Mouse (Mus musculus) MEL (cell line): ENCODE measurements at regions not wholly inside any gene's neighbourhood (a gene's known extent, or its start where the extent isn't known, plus 50 kb on each side); places are given as distances from the start of the nearest gene placed in this dataset.

Source experiments
- DNase-seq: peaks from one replicate; pipeline ENCODE4 v3.0.0; 2011; ENCODE audit warnings: low read depth, low spot score
- H3K27ac ChIP-seq: 2 replicates; pipeline ENCODE4 v1.5.1; 2012; ENCODE audit warnings: low read depth, mild to moderate bottlenecking, control low read depth, low read length, moderate library complexity; ENCODE audit not compliant: control insufficient read depth
- H3K27me3 ChIP-seq, 2 experiments: fragments of 150-350 bp in 1 of 2; sonication (generic) in 1 of 2; 2 replicates each; pipeline ENCODE4 v1.6.1; 2012; ENCODE audit warnings: low read length in 2 of 2, mild to moderate bottlenecking in 2 of 2, improper control_type of control experiment in 1 of 2, moderate library complexity in 1 of 2; ENCODE audit not compliant: insufficient read depth in 2 of 2, control insufficient read depth in 1 of 2
- H3K36me3 ChIP-seq, 2 experiments: 2 replicates each; pipeline ENCODE4 v1.6.1; 2012 to 2014; ENCODE audit warnings: low read length in 2 of 2, improper control_type of control experiment in 1 of 2, inconsistent platforms in 1 of 2, mild to moderate bottlenecking in 1 of 2; ENCODE audit not compliant: insufficient read depth in 2 of 2, control insufficient read depth in 1 of 2
- H3K4me1 ChIP-seq, 2 experiments: fragments of 150-350 bp in 1 of 2; sonication (generic) in 1 of 2; 2 replicates each; pipeline ENCODE4 v1.6.1; 2012; ENCODE audit warnings: low read length in 2 of 2, improper control_type of control experiment in 1 of 2, mild to moderate bottlenecking in 1 of 2; ENCODE audit not compliant: insufficient read depth in 2 of 2, control insufficient read depth in 1 of 2
- H3K4me3 ChIP-seq, 2 experiments: fragments of 150-350 bp in 1 of 2; sonication (generic) in 1 of 2; 2 replicates each; pipeline ENCODE4 v1.5.1; 2012; ENCODE audit warnings: low read depth in 2 of 2, low read length in 2 of 2, mild to moderate bottlenecking in 2 of 2, moderate library complexity in 2 of 2, control low read depth in 1 of 2, improper control_type of control experiment in 1 of 2; ENCODE audit not compliant: control insufficient read depth in 1 of 2, insufficient read depth in 1 of 2
- H3K79me2 ChIP-seq: 2 replicates; pipeline ENCODE4 v1.6.1; 2012; ENCODE audit warnings: mild to moderate bottlenecking, low read length, moderate library complexity; ENCODE audit not compliant: control insufficient read depth, poor library complexity, insufficient read depth
- H3K9ac ChIP-seq: 2 replicates; pipeline ENCODE4 v1.6.1; 2012; ENCODE audit warnings: low read depth, mild to moderate bottlenecking, control low read depth, low read length, moderate library complexity; ENCODE audit not compliant: control insufficient read depth, poor library complexity, severe bottlenecking
- H3K9me3 ChIP-seq: fragments of 150-350 bp; sonication (generic); replicated peaks from 2 replicates; pipeline ENCODE4 v1.6.1; 2012; ENCODE audit warnings: mild to moderate bottlenecking, low read length, improper control_type of control experiment, moderate library complexity; ENCODE audit not compliant: insufficient read depth
- BHLHE40 ChIP-seq: IDR thresholded peaks from 2 replicates; pipeline ENCODE4 v1.6.1; 2012; ENCODE audit warnings: low read depth, mild to moderate bottlenecking, inconsistent platforms, low read length, improper control_type of control experiment, borderline replicate concordance
- CHD1 ChIP-seq: IDR thresholded peaks from 2 replicates; pipeline ENCODE4 v1.6.1; 2012; ENCODE audit warnings: low read depth, mild to moderate bottlenecking, inconsistent platforms, low read length, improper control_type of control experiment
- CHD2 ChIP-seq: IDR thresholded peaks from 2 replicates; pipeline ENCODE4 v1.6.1; 2011; ENCODE audit warnings: low read length, improper control_type of control experiment
- CTCF ChIP-seq, 3 experiments: IDR thresholded peaks in 2 of 3; conservative IDR thresholded peaks in 1 of 3; 2 replicates each; pipeline ENCODE4 v1.5.1; 2011 to 2012; ENCODE audit warnings: low read length in 3 of 3, low read depth in 2 of 3, mild to moderate bottlenecking in 2 of 3, improper control_type of control experiment in 1 of 3, inconsistent platforms in 1 of 3, mixed read lengths in 1 of 3, moderate library complexity in 1 of 3; ENCODE audit not compliant: control insufficient read depth in 1 of 3, insufficient read depth in 1 of 3, poor library complexity in 1 of 3, severe bottlenecking in 1 of 3
- E2F4 ChIP-seq: IDR thresholded peaks from 2 replicates; pipeline ENCODE4 v1.6.1; 2011; ENCODE audit warnings: low read depth, low read length, improper control_type of control experiment, borderline replicate concordance
- EP300 ChIP-seq, 2 experiments: IDR thresholded peaks; 2 replicates each; pipeline ENCODE4 v1.6.1; 2011; ENCODE audit warnings: improper control_type of control experiment in 2 of 2, low read length in 2 of 2, low read depth in 1 of 2, mild to moderate bottlenecking in 1 of 2
- GATA1 ChIP-seq: IDR thresholded peaks from 2 replicates; pipeline ENCODE4 v1.6.1; 2011; ENCODE audit warnings: low read depth, low read length, improper control_type of control experiment
- MAFK ChIP-seq: IDR thresholded peaks from 2 replicates; pipeline ENCODE4 v1.6.1; 2011; ENCODE audit warnings: low read depth, mild to moderate bottlenecking, low read length, improper control_type of control experiment, borderline replicate concordance
- MAZ ChIP-seq: IDR thresholded peaks from 2 replicates; pipeline ENCODE4 v1.6.1; 2012; ENCODE audit warnings: low read depth, mild to moderate bottlenecking, inconsistent platforms, low read length, improper control_type of control experiment
- MEF2A ChIP-seq: IDR thresholded peaks from 2 replicates; pipeline ENCODE4 v1.6.1; 2014; ENCODE audit warnings: low read depth, mild to moderate bottlenecking, inconsistent platforms, low read length, improper control_type of control experiment; ENCODE audit not compliant: poor library complexity, insufficient replicate concordance, severe bottlenecking; ENCODE audit errors: extremely low read depth
- MXI1 ChIP-seq: IDR thresholded peaks from 2 replicates; pipeline ENCODE4 v1.6.1; 2011; ENCODE audit warnings: mild to moderate bottlenecking, low read depth, low read length, improper control_type of control experiment
- MYB ChIP-seq: IDR thresholded peaks from 2 replicates; pipeline ENCODE4 v1.6.1; 2011; ENCODE audit warnings: mild to moderate bottlenecking, low read depth, low read length, improper control_type of control experiment
- MYC ChIP-seq: IDR thresholded peaks from 2 replicates; pipeline ENCODE4 v1.6.1; 2011; ENCODE audit warnings: low read depth, mild to moderate bottlenecking, low read length, improper control_type of control experiment, moderate library complexity
- NELFE ChIP-seq: IDR thresholded peaks from 2 replicates; pipeline ENCODE4 v1.6.1; 2011; ENCODE audit warnings: low read depth, low read length, improper control_type of control experiment
- POLR2AphosphoS5 ChIP-seq: IDR thresholded peaks from 2 replicates; pipeline ENCODE4 v1.6.1; 2012; ENCODE audit warnings: low read depth, borderline replicate concordance, mild to moderate bottlenecking, inconsistent platforms, low read length, moderate library complexity, mixed read lengths
- UBTF ChIP-seq: IDR thresholded peaks from 2 replicates; pipeline ENCODE4 v1.6.1; 2012; ENCODE audit warnings: low read depth, mild to moderate bottlenecking, inconsistent platforms, low read length, improper control_type of control experiment, moderate library complexity, borderline replicate concordance; ENCODE audit not compliant: insufficient read depth
- USF1 ChIP-seq: IDR thresholded peaks from 2 replicates; pipeline ENCODE4 v1.6.1; 2014; ENCODE audit warnings: low read depth, mild to moderate bottlenecking, inconsistent platforms, low read length, improper control_type of control experiment, moderate library complexity
- USF2 ChIP-seq, 2 experiments: IDR thresholded peaks; 2 replicates each; pipeline ENCODE4 v1.6.1; 2011 to 2012; ENCODE audit warnings: improper control_type of control experiment in 2 of 2, low read length in 2 of 2, borderline replicate concordance in 1 of 2, inconsistent platforms in 1 of 2, low read depth in 1 of 2, mild to moderate bottlenecking in 1 of 2; ENCODE audit not compliant: insufficient read depth in 1 of 2
- ZKSCAN1 ChIP-seq: IDR thresholded peaks from 2 replicates; pipeline ENCODE4 v1.6.1; 2012; ENCODE audit warnings: low read depth, mild to moderate bottlenecking, inconsistent platforms, low read length, improper control_type of control experiment, moderate library complexity
- ZMIZ1 ChIP-seq: IDR thresholded peaks from 2 replicates; pipeline ENCODE4 v1.6.1; 2012; ENCODE audit warnings: low read depth, mild to moderate bottlenecking, inconsistent platforms, low read length, improper control_type of control experiment, moderate library complexity
- ZNF384 ChIP-seq: IDR thresholded peaks from 2 replicates; pipeline ENCODE4 v1.6.1; 2012; ENCODE audit warnings: low read depth, mild to moderate bottlenecking, inconsistent platforms, low read length, improper control_type of control experiment

DNA sequence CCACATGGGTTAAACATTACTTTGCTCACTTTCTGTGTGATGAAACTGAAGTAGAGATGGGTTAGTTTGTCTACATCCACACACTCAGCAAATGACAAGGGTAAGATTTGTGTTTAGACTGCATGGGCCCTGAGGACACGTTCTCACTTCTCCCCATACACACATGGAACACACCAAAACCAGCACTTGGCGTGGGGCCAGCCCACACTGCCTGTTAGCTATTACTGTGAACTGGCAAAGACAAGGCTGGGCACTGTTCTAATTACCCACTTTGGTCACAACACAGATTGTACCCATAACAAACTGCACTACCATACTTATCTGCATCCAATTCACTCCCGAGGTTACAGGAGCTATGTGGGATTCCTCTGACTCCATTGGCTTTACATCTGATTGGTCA lies 430.4 kb downstream of the Etnk1 start:
- Histone ChIP-seq H3K9ac (no peak overlapping the region), H3K4me3 (no peak overlapping the region), H3K36me3 (no peaks in the 10 kb centered on the region), H3K9me3 (no peaks in the 10 kb centered on the region), H3K4me1 (no peaks in the 10 kb centered on the region), H3K27ac (no peak overlapping the region), H3K79me2 (no peaks in the 10 kb centered on the region), H3K27me3 (no peaks in the 10 kb centered on the region)
- no peak for TF ChIP-seq MXI1
- no peak for TF ChIP-seq BHLHE40
- TF ChIP-seq GATA1 = no peak
- no peak for TF ChIP-seq USF2 (IDR thresholded peaks at IDR 0.05; ENCODE audit: borderline replicate concordance in 1 of 2, insufficient read depth in 1 of 2, low read depth in 1 of 2, low read length in 2 of 2)
- no peak for TF ChIP-seq MYB
- no peak for TF ChIP-seq ZNF384
- no peak for TF ChIP-seq MEF2A
- no peak for TF ChIP-seq MYC
- TF ChIP-seq NELFE = no peak
- no peak for TF ChIP-seq MAZ
- TF ChIP-seq EP300 (IDR thresholded peaks at IDR 0.05; ENCODE audit: low read depth in 1 of 2, low read length in 2 of 2) = no peak
- no peak for TF ChIP-seq USF1
- no peak for TF ChIP-seq UBTF
- TF ChIP-seq POLR2AphosphoS5 = no peak
- TF ChIP-seq MAFK = no peak
- TF ChIP-seq CHD1 = no peak
- DNase-seq = no peak

DNA sequence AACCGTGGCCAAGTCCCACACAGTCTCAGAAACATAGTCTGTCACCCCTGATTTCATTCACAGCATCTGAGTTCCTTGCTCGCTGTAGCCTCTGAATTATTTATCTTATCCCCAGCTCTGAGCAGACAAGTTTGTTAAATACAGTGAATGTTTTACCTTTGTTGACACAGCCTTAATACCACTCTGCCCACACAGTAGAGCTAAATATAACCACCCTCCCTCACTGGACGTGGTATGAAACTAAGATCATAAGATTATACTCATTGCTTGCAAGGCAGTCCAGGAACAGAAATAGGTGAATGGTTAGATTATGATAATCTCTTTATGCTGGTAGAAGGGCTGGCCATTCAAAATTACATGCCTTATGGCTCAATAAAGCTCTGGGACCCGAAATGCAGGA lies 431.9 kb downstream of the Etnk1 start:
- no peak overlapping the region for H3K27ac ChIP-seq
- no peaks in the 10 kb centered on the region for H3K27me3 ChIP-seq
- H3K4me1 ChIP-seq = no peaks in the 10 kb centered on the region
- H3K9ac ChIP-seq = no peak overlapping the region
- H3K79me2 ChIP-seq = no peaks in the 10 kb centered on the region
- no peaks in the 10 kb centered on the region for H3K36me3 ChIP-seq
- no peak overlapping the region for H3K4me3 ChIP-seq
- TF ChIP-seq ZKSCAN1 (no peak), E2F4 (no peak), CHD2 (no peak), ZMIZ1 (no peak), CTCF (IDR thresholded peaks at IDR 0.05 in 2 of 3, conservative IDR thresholded peaks at IDR 0.05 in 1 of 3; ENCODE audit: control insufficient read depth in 1 of 3, insufficient read depth in 1 of 3, low read depth in 2 of 3, low read length in 3 of 3, poor library complexity in 1 of 3, severe bottlenecking in 1 of 3) (no peak)
- TF ChIP-seq, all 39 proteins: peak for 0
- no peak for DNase-seq
- H3K9me3 ChIP-seq = no peaks in the 10 kb centered on the region
